Mouse (Mus musculus) 416B (cell line): ENCODE data around the gene Dnmbp.

Source experiments
- DNase-seq: peaks from one replicate; pipeline ENCODE4 v3.0.0; 2011; ENCODE audit warnings: low read depth

The Dnmbp gene

GRCm38 (mm10) chr19:43949111-43949810, 9.3 kb upstream of the Dnmbp start:
- DNase-seq: no peak

- no peak for DNase-seq
Measured at GRCm38 (mm10) chr19:43944566-43944965, 4.6 kb upstream of the Dnmbp start.

- no peak for DNase-seq
Measured at GRCm38 (mm10) chr19:43943076-43943475, 3.1 kb upstream of the Dnmbp start.

DNA sequence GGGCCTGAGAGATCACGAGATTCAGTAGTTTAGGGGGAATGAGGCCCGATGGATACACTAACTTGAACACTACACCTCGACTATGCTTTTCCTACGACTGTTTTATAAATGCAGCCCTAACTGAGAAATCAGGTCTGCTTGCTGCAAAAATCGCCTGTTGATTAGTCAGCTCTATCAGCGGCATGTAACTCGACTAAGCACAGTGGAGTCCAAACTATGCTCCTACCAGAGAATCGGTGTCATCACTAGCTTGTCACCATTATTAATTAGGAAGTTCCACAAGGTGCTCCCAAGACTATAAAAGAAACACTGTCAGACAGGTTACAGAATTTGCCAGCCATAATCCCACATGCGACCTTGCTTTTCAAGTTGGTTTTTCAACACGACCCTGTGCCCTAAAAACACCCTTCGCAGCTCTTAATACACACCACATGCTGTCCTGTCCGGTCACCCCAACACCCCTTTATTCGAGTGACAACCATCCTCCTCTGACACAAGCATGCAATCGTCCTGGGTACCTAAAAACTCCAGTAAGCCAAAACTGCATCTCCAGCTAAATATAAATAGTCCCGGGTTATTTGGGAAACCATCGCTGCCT, 721 bp downstream of the Dnmbp start:
- DNase-seq: peak; percentile 34

- no peak for DNase-seq
Measured at GRCm38 (mm10) chr19:43938355-43938754, 1.6 kb downstream of the Dnmbp start.

DNA sequence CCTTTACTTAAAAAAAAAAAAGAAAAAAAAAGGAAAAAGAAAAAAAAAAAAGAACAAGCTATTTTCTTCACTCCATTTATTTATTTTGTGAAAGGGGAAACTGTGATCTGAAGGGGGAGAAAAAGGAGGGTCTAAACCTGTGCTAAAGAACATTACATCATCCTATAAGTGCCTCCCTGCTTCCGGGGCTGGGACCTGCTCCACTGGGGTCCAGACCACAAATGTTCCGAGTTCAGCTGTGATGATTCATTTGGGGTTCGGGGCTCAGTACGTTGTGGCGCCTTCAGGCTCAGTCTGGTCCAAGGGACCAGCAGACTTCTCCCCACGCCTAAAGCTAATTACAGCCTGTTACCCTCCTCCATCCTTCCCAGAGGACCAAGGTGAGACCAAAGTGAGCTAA, 9.1 kb downstream of the Dnmbp start:
- DNase-seq: peak; percentile 77

- peak; percentile 51 for DNase-seq
Measured at GRCm38 (mm10) chr19:43930366-43930765, 9.6 kb downstream of the Dnmbp start.

DNA sequence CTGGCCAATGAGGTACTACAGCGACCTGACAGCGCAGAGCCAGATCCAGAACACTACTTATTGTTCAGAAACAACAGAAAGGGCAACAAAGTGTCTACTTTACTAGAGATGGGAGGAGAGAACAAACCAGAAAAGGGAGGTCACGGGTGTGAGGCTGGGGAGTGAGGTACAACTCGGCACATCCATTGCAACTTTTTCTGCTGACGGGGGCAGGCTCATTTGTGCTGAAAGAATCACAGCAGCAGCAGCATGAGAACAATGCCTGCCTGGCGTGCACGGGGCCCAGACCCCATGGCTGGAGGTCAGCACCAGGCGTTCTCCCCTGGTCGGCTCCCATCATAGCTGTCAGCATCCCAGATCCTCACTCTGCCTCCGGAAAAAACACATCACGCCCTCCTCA, 10.1 kb downstream of the Dnmbp start:
- no peak for DNase-seq

GRCm38 (mm10) chr19:43927967-43928366, 12.0 kb downstream of the Dnmbp start:
- no peak for DNase-seq

DNA sequence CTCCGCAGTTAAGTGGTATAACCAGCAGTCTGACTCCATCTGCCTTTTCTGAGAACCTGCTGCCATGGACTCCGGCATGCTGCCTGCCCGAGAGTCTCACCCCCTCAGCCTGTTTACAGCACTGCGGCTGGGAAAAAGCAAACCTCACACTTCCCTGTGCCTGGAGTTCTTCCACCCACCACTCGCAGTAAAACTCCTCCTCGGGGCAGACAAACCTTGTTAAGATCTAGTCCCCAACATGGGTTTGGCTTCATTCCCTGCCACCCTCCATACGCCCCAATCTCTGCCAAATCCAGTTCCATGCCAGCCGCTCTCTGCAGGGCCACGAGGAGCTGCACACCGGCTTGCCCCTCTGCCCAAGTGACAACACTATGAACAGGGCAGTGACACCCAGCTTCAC, 12.9 kb downstream of the Dnmbp start:
- no peak for DNase-seq

GRCm38 (mm10) chr19:43926141-43926987, 13.6 kb downstream of the Dnmbp start:
- DNase-seq: peak; percentile 83

- DNase-seq: peak; percentile 34
Measured at GRCm38 (mm10) chr19:43924361-43924760, 15.6 kb downstream of the Dnmbp start.

GRCm38 (mm10) chr19:43922963-43923362, 17.0 kb downstream of the Dnmbp start:
- no peak for DNase-seq

GRCm38 (mm10) chr19:43921410-43921809, 18.6 kb downstream of the Dnmbp start:
- no peak for DNase-seq

GRCm38 (mm10) chr19:43920453-43921300, 19.3 kb downstream of the Dnmbp start:
- no peak for DNase-seq

- DNase-seq: peak; percentile 74
Measured at GRCm38 (mm10) chr19:43919841-43920240, 20.1 kb downstream of the Dnmbp start.

DNA sequence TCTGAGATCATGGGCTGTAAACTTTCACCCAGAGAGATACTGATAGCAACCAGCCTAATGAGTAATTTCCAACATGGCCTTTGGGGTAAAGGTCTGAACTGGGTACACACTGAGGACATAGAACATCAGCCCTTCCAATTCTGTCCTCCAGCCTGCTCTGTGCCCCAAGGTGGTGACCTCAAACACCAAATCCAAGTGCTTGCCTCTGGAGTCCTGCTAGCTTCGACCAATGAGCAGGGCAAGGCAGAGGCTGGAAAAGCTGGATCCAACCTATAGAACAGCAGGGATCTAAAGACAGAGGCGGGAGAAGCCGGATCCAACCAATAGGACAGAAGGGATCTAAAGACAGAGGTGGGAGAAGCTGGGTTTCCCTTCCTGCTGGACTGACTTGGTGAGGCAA, 21.2 kb downstream of the Dnmbp start:
- DNase-seq: no peak

DNA sequence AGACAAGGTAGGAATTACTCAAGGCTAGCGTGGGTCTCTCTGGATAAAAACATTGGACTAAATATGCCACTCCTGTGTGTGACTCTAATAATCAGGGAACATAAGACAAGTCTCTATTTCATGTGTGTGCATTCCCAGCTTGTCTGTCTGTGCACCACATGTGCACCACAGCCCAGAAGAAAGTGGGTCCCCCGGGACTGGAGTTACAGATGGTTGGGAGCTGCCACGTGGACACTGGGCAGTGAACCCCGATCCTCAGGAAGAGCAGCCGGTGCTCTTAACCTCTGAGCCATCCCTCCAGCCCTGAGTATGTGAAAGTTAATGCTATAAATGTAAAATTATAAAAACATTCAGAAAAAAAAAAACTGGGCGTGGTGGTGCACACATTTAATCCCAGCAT, 22.2 kb downstream of the Dnmbp start:
- no peak for DNase-seq

GRCm38 (mm10) chr19:43917406-43917691, 22.6 kb downstream of the Dnmbp start:
- no peak for DNase-seq

DNA sequence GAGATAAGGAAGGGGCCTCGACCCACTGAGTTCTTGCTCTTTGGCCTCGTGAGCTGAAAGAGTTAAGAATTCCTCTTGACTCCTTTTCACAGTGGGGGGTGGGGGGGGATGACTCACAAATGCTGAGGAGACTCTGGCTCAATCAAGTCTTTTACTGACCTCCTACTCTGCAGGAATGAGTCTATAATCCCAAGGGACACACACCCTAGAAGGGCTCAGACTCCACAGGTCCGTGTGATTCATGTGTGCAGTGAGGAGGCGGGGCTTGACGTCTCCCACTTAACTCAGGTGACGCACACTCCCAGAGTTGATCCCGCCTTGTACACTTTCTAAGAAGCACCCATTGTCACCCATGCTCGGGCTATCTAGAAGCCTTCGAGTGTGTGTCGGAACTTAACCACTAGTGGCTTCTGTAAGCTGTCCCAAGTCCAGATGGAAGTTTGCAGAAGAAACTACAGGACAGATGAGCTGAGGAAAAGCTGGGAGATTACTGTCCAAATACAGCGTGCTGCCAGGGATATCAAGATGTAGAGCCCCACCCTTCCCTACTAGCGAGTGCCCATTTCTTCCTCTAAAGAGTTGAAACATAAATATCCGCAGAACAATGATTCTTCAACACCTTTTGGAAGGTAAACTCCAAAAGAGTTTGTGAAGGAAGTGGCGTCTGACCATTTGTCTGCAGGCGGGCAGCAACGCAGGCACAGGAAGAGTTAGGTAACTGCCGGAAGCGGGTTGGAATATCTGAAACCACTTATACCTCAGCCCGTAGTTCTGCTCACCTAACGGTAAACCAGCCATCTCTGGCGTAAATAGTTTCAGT, 23.2 kb downstream of the Dnmbp start:
- DNase-seq: peak; percentile 63

DNA sequence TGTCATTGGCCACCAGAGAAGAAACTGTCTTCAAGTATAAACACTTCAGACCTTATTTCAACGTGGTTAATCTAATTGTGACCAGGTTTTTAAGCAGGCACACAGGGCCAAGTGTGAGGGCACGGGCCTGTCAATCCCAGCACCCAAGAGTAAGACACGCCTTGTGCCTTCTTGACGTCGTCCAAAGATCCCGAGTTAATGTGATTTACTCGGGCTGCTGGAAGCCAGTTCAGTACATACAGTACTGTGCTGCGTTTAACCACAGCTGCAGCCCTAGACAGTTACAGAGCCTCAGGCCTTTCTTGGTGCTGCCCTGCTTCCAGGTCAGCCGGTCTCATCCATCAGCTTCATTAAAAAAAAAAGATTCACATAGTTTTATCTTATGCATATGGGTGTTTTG, 24.6 kb downstream of the Dnmbp start:
- DNase-seq: no peak
